Comparison of ENCODE assay signal across 24 mouse cellular contexts in the genomic region with DNA sequence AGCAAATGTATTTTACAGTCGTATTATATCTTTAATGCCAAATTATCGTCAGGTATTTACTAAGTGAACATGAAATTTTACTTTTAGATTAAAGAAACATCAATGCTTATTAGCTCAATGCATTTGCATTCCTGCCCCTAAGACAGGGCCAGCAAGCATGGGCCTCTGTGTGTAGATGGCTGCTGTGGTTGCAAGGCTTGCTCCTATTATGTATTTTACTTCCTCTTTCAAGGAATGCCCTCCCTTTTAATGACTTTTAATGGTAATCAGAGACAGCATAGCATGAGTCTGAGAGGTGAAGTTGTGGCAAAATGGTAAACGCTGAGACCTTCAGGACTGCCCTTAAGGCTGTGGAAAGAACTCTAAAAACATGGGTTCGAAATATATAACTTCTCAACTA.
"Had no signal": no experiment of that assay in that cellular context is flagged by ENCODE, and none has a peak within 500 bp of the region (broad histone marks: within the 10 kb centered on the region; RNA-seq: fewer than 3 reads in every experiment).

No protein-coding gene starts in this region.

- H3K4me3 ChIP-seq: layer of hippocampus, adult 2 months; limb, embryonic 10.5 days; limb, embryonic 13.5 days; liver, embryonic 12.5 days; liver, embryonic 15.5 days; lung, embryonic 15.5 days; megakaryocyte, embryonic 14.5 days; midbrain, embryonic 10.5 days; midbrain, embryonic 13.5 days; myocyte; neural tube, embryonic 13.5 days had no signal

- DNase-seq: kidney, adult 2 months; kidney, postnatal 25 days; layer of hippocampus, adult 9-11 months; liver; lung, adult 18-20 months; lung, postnatal 10 days; right cerebral cortex, adult 18-20 months; right cerebral cortex, postnatal 14 days; right cerebral cortex, postnatal 4 days; thymus, postnatal 36 days had no signal

- H3K27me3 ChIP-seq: limb, embryonic 13.5 days; liver, embryonic 12.5 days; liver, embryonic 15.5 days; lung, embryonic 15.5 days; megakaryocyte, embryonic 14.5 days; midbrain, embryonic 13.5 days; neural tube, embryonic 13.5 days had no signal

- H3K4me2 ChIP-seq: limb, embryonic 13.5 days; liver, embryonic 12.5 days; liver, embryonic 15.5 days; lung, embryonic 15.5 days; midbrain, embryonic 13.5 days; neural tube, embryonic 13.5 days had no signal

- H3K27ac ChIP-seq: kidney, postnatal 0 days; layer of hippocampus, adult 2 months; limb, embryonic 10.5 days; limb, embryonic 13.5 days; liver, embryonic 12.5 days; liver, embryonic 15.5 days; lung, embryonic 15.5 days; macrophage; midbrain, embryonic 10.5 days; midbrain, embryonic 13.5 days; neural tube, embryonic 13.5 days had no signal

- H3K9me3 ChIP-seq: limb, embryonic 10.5 days; liver, embryonic 15.5 days; lung, embryonic 15.5 days had no signal

- ATAC-seq: liver, embryonic 12.5 days; midbrain, embryonic 13.5 days; midbrain, embryonic 16.5 days had no signal

- H3K36me3 ChIP-seq: lung, embryonic 15.5 days had no signal

- H3K4me1 ChIP-seq: limb, embryonic 10.5 days; limb, embryonic 13.5 days; liver, embryonic 12.5 days; lung, embryonic 15.5 days; midbrain, embryonic 10.5 days; midbrain, embryonic 13.5 days; neural tube, embryonic 13.5 days had no signal

- H3K9ac ChIP-seq: limb, embryonic 13.5 days; liver, embryonic 12.5 days; liver, embryonic 15.5 days; lung, embryonic 15.5 days; midbrain, embryonic 13.5 days; neural tube, embryonic 13.5 days had no signal
